Mouse (Mus musculus) spleen, adult 2 months (tissue): ENCODE data around the gene Slc16a10. TPM values are rescaled to one million over a fixed set of nuclear protein-coding genes. Genes with fewer than 3 reads are reported as not detected.

Source experiments
- DNase-seq, 2 experiments: peaks; one replicate each; pipeline versions ENCODE4 v3.0.0 to v3.0.0-alpha.2; 2012 to 2021; ENCODE audit warnings: low spot score in 2 of 2, low read depth in 1 of 2
- H3K27ac ChIP-seq: fragments of 200-500 bp; 2 replicates; pipeline ENCODE4 v1.5.1; 2012; ENCODE audit warnings: low read length, inconsistent platforms; ENCODE audit not compliant: insufficient read depth
- H3K27me3 ChIP-seq: fragments of 200-500 bp; 2 replicates; pipeline ENCODE4 v1.6.1; 2012; ENCODE audit warnings: mild to moderate bottlenecking, moderate library complexity, low read length, inconsistent platforms; ENCODE audit not compliant: control insufficient read depth, insufficient read depth
- H3K36me3 ChIP-seq: fragments of 200-500 bp; 2 replicates; pipeline ENCODE4 v1.6.1; 2012; ENCODE audit warnings: mild to moderate bottlenecking, low read length, inconsistent platforms; ENCODE audit not compliant: control insufficient read depth, insufficient read depth
- H3K4me1 ChIP-seq: fragments of 200-500 bp; 2 replicates; pipeline ENCODE4 v1.6.1; 2011; ENCODE audit warnings: inconsistent platforms; ENCODE audit not compliant: control insufficient read depth, insufficient read depth, insufficient read length
- H3K4me3 ChIP-seq: fragments of 200-500 bp; 2 replicates; pipeline ENCODE4 v1.5.1; 2011; ENCODE audit warnings: mild to moderate bottlenecking, inconsistent platforms; ENCODE audit not compliant: insufficient read depth, insufficient read length; ENCODE audit errors: extremely low read depth
- CTCF ChIP-seq: fragments of 200-500 bp; IDR thresholded peaks from 2 replicates; pipeline ENCODE4 v1.5.1; 2011; ENCODE audit warnings: mild to moderate bottlenecking, inconsistent platforms; ENCODE audit not compliant: insufficient read depth, insufficient read length, insufficient replicate concordance; ENCODE audit errors: extremely low read depth
- POLR2A ChIP-seq: fragments of 200-500 bp; IDR thresholded peaks from 2 replicates; pipeline ENCODE4 v1.6.1; 2011; ENCODE audit warnings: low read depth, low read length, inconsistent platforms
- WGBS: fragments of 180-500 bp; shearing (Covaris S2); methylation state at CpG from one replicate; pipeline ENCODE4 v1.1.7; 2018; 5-methylcytosine and 5-hydroxymethylcytosine counted together
- polyA plus RNA-seq: library from polyadenylated mRNA; depleted of rRNA; stranded (reverse); fragments of >200 nt; gene quantifications from 2 replicates; pipeline ENCODE4 v1.2.3, GENCODE M21; 2012; rRNA removed

Slc16a10 gene
- polyA plus RNA-seq, 1 experiment = 36.9 TPM

DNA sequence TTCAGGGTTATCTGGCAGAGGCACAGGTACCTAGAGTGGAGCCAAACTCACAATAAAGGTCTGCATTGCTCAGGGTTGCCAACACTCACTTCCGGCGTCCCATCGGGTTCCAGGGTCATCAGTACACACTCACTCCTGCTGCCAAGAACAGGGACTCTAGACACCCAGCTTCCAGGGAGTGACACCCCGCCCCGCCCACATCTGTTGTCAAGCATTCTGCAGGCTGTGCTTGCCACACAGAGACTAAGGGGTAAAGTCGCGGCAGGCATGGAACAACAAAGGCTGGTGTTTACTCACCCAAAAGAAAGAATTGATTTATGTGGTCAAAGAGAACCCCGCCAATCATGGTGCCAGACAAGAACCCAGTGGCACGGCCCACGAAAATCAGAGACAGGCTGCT lies 135.1 kb downstream of the Slc16a10 start:
- Histone ChIP-seq H3K27ac (no peak overlapping the region), H3K27me3 (no peaks in the 10 kb centered on the region), H3K36me3 (no peaks in the 10 kb centered on the region), H3K4me1 (no peaks in the 10 kb centered on the region), H3K4me3 (no peak overlapping the region)
- DNase-seq = no peak
- TF ChIP-seq CTCF (no peak), POLR2A (no peak)
- WGBS = 78% methylated on average over 10 of the region's 10 CpGs

DNA sequence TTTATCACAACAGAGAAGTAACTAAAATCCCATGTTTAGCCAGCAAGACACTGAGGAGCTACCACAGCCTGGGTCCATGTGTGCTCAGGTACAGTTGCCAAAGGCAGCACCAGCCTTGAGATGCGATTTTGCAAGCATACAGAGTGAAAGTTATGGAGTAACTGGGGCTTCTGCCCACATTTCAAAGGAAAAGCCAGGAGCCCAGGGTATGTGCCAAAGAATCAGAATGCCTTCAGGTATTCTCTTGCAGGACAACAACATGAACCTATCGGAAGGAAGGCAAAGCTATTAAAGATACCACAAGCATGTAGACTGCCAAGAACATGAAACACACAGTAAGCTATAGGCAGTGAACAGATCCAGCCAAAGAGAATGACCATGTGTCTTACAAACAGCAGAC lies 141.3 kb downstream of the Slc16a10 start:
- TF ChIP-seq CTCF (no peak), POLR2A (no peak)
- Histone ChIP-seq H3K36me3 (no peaks in the 10 kb centered on the region), H3K4me3 (no peak overlapping the region), H3K27ac (no peak overlapping the region), H3K27me3 (no peaks in the 10 kb centered on the region), H3K4me1 (no peaks in the 10 kb centered on the region)
- no peak for DNase-seq
- 88% methylated on average over 2 of the region's 2 CpGs for WGBS

DNA sequence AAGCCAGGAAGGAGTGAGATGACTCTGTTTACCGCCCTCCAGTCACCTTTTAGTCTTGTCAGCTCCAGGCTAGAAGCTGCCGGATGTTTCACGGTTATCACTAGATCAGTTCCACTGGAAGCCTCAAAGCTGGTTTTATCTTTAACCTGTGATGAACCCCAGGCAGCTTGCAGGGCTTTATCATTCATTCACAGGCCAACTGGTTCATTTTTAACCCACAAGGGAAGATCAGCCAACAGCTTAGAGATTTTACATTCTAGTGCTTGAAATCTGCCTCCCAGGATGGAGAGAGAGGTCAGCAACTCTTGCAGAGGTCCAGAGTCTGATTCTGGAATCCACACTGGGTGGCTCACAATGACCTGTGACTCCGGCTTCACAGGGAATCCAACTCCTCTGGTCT lies 150.9 kb downstream of the Slc16a10 start:
- peak in 1 of 2 experiments; percentile 3 for DNase-seq
- Histone ChIP-seq H3K4me1 (no peaks in the 10 kb centered on the region), H3K36me3 (no peaks in the 10 kb centered on the region), H3K27ac (no peak overlapping the region; the same call in 1 of the 2 replicates), H3K27me3 (no peaks in the 10 kb centered on the region), H3K4me3 (no peak overlapping the region)
- WGBS = 73% methylated on average over 4 of the region's 4 CpGs
- no peak for TF ChIP-seq CTCF
- TF ChIP-seq POLR2A = no peak

DNA sequence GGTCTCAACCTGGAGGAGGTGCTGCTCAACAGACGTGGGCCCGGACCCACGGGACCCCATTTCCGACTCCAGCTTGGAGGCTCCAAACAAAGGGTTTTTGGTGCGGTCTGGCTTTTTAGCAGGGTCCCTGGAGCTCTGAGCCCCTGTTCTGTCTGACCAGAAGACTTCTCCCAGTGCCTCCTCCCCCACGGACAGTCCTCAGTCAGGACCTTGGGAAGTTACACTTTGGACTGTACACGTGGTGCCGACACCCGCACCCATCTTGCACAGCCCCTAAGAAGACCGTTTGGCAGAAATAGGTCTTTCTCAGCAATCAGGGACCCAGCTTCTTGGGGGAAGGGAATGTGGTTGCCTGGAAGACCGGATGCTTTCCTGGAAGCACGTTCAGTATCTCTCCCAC lies 155.6 kb downstream of the Slc16a10 start, which contains the start of gene Mfsd4b5:
Gene Mfsd4b5, minus strand, starts transcription at position 181 of the 400 bp plus-strand sequence.
- Histone ChIP-seq H3K4me1 (no peaks in the 10 kb centered on the region), H3K4me3 (no peak within 1 kb of the TSS), H3K36me3 (no peaks in the 10 kb centered on the region), H3K27ac (no peak within 1 kb of the TSS), H3K27me3 (no peaks in the 10 kb centered on the region)
- DNase-seq = no peak
- TF ChIP-seq CTCF = no peak
- 94% methylated on average over 12 of the region's 12 CpGs for WGBS

Other genes starting within 250 kb of the Slc16a10 start
- 1.6 TPM in 2 replicates for gene Mfsd4b4, start 243.0 kb downstream of the Slc16a10 start, polyA plus RNA-seq
- gene Mfsd4b2, start 215.3 kb downstream of the Slc16a10 start, polyA plus RNA-seq = not detected in 2 replicates
- 0.05 and 0.06 TPM in 2 replicates for gene Mfsd4b3, start 182.1 kb downstream of the Slc16a10 start, polyA plus RNA-seq
- gene Mfsd4b5, start 155.6 kb downstream of the Slc16a10 start, polyA plus RNA-seq = 0.08 and 0.09 TPM in 2 replicates
- 0.07 TPM in 1 of 2 replicates, not detected in the other for gene Mfsd4b1, start 117.0 kb downstream of the Slc16a10 start, polyA plus RNA-seq
- gene Rpf2, start 104.8 kb upstream of the Slc16a10 start, polyA plus RNA-seq = 1.0 and 1.2 TPM in 2 replicates
- gene Gtf3c6, start 115.8 kb upstream of the Slc16a10 start, polyA plus RNA-seq = 2.9 and 3.4 TPM in 2 replicates
- gene Amd1, start 159.9 kb upstream of the Slc16a10 start, polyA plus RNA-seq = 4.1 and 5.3 TPM in 2 replicates
- gene Cdk19, start 197.3 kb upstream of the Slc16a10 start, polyA plus RNA-seq = 10.7 and 12.6 TPM in 2 replicates